Mouse (Mus musculus) heart, postnatal 14 days (tissue): Measurements from ENCODE around the gene Arhgef9. TPM values are rescaled to one million over a fixed set of nuclear protein-coding genes. Genes with fewer than 3 reads are reported as not detected.
A peak's percentile ranks its signal among the peaks of the same experiment; 100 is the strongest.

Experiments used
- DNase-seq, 2 experiments: peaks; one replicate each; pipeline ENCODE4 v3.0.0; 2021 to 2022
- intact Hi-C: fragments of 180-260 bp; cut with DNase I; formaldehyde crosslinking; loops from one replicate; pipeline ENCODE4 v1.15.1; 2025
- long read RNA-seq, 2 experiments: library from polyadenylated mRNA; stranded (forward); transcript quantifications; one replicate each; pipeline ENCODE4 v2.0.0; 2021
- total RNA-seq, 2 experiments: library from RNA; stranded (reverse); gene quantifications; 2 replicates each; pipeline ENCODE4 v1.2.3; 2021

Arhgef9 gene
- total RNA-seq = 10 to 100 TPM; 15.0 to 18.1 TPM
- long read RNA-seq, experiment 1, full-length matches to known transcripts = 3 of 19 reads
- long read RNA-seq, experiment 1, partial matches to known transcripts = 1 of 19 reads
- long read RNA-seq, experiment 1, other reads (novel, unspliced or antisense) = 15 of 19 reads
- long read RNA-seq, experiment 2, full-length matches to known transcripts = 4 of 13 reads
- long read RNA-seq, experiment 2, partial matches to known transcripts = 3 of 13 reads
- long read RNA-seq, experiment 2, other reads (novel, unspliced or antisense) = 6 of 13 reads

- peak; percentile 11 to 28 for DNase-seq
- intact Hi-C loops = no loop called here
Measured at GRCm38 (mm10) chrX:95196104-95196919, at the start of gene Arhgef9. Gene Arhgef9 (minus strand): TSS chrX:95196856.

GRCm38 (mm10) chrX:95238896-95239295 lies 42.2 kb upstream of the Arhgef9 start:
- intact Hi-C loops = no loop called here
- DNase-seq = no peak

GRCm38 (mm10) chrX:95195363-95196103 lies 1.1 kb downstream of the Arhgef9 start:
- intact Hi-C loops = no loop called here
- no peak for DNase-seq

GRCm38 (mm10) chrX:95175978-95176377 lies 20.7 kb downstream of the Arhgef9 start:
- DNase-seq = peak; percentile 35 to 69
- intact Hi-C loops = loop anchor here (5.0 kb wide), 2 partner anchors 149 to 309 kb away; partner anchors contain the start of gene Spin4

GRCm38 (mm10) chrX:95166317-95166716 lies 30.3 kb downstream of the Arhgef9 start:
- DNase-seq = peak; percentile 77 to 78
- intact Hi-C loops = loop anchor here (10.0 kb wide), 1 partner anchor 58 kb away; no protein-coding TSS in a partner anchor

- intact Hi-C loops = loop anchor here (10.0 kb wide), 1 partner anchor 59 kb away; no protein-coding TSS in a partner anchor
- peak; percentile 5 to 12 for DNase-seq
Measured at GRCm38 (mm10) chrX:95165671-95166127, 31.0 kb downstream of the Arhgef9 start.

GRCm38 (mm10) chrX:95164140-95164539 lies 32.5 kb downstream of the Arhgef9 start:
- no peak for DNase-seq
- intact Hi-C loops = loop anchor here (10.0 kb wide), 1 partner anchor 61 kb away; no protein-coding TSS in a partner anchor

- DNase-seq = no peak
- intact Hi-C loops = loop anchor here (10.0 kb wide), 1 partner anchor 61 kb away; no protein-coding TSS in a partner anchor
Measured at GRCm38 (mm10) chrX:95163452-95163851, 33.2 kb downstream of the Arhgef9 start.

- no peak for DNase-seq
- intact Hi-C loops = no loop called here
Measured at GRCm38 (mm10) chrX:95156833-95157386, 39.7 kb downstream of the Arhgef9 start.

- no peak for DNase-seq
- intact Hi-C loops = no loop called here
Measured at GRCm38 (mm10) chrX:95138636-95139035, 58.0 kb downstream of the Arhgef9 start.

GRCm38 (mm10) chrX:95133502-95133901 lies 63.2 kb downstream of the Arhgef9 start:
- intact Hi-C loops = no loop called here
- DNase-seq = no peak

- intact Hi-C loops = no loop called here
- no peak for DNase-seq
Measured at GRCm38 (mm10) chrX:95132996-95133395, 63.7 kb downstream of the Arhgef9 start.

- intact Hi-C loops = no loop called here
- no peak for DNase-seq
Measured at GRCm38 (mm10) chrX:95131783-95132182, 64.9 kb downstream of the Arhgef9 start.

- intact Hi-C loops = no loop called here
- no peak for DNase-seq
Measured at GRCm38 (mm10) chrX:95123462-95123861, 73.2 kb downstream of the Arhgef9 start.

- DNase-seq = no peak
- intact Hi-C loops = no loop called here
Measured at GRCm38 (mm10) chrX:95104361-95104760, 92.3 kb downstream of the Arhgef9 start.

- intact Hi-C loops = no loop called here
- no peak for DNase-seq
Measured at GRCm38 (mm10) chrX:95087674-95088073, 109.0 kb downstream of the Arhgef9 start.

- intact Hi-C loops = no loop called here
Measured at GRCm38 (mm10) chrX:95077013-95077699, 119.5 kb downstream of the Arhgef9 start.

GRCm38 (mm10) chrX:95027907-95028306 lies 168.7 kb downstream of the Arhgef9 start:
- intact Hi-C loops = loop anchor here (5.0 kb wide), 2 partner anchors 149 to 329 kb away; no protein-coding TSS in a partner anchor

More at GRCm38 (mm10) chrX:95077013-95077699, 119.5 kb downstream of the Arhgef9 start:
- no peak for DNase-seq

GRCm38 (mm10) chrX:95026361-95026892 lies 170.2 kb downstream of the Arhgef9 start, which contains the start of gene Spin4:
Gene Spin4 (minus strand): TSS chrX:95026682.
- intact Hi-C loops = loop anchor here (5.0 kb wide), 2 partner anchors 151 to 331 kb away; no protein-coding TSS in a partner anchor
- peak; percentile 70 to 71 for DNase-seq

More at GRCm38 (mm10) chrX:95027907-95028306, 168.7 kb downstream of the Arhgef9 start:
- no peak for DNase-seq
